Mouse (Mus musculus) CH12.LX (cell line): Measurements from ENCODE around the gene Hsd17b2. TPM values are rescaled to one million over a fixed set of nuclear protein-coding genes. Genes with fewer than 3 reads are reported as not detected.

Source experiments
- DNase-seq: peaks from one replicate; pipeline ENCODE4 v3.0.0-alpha.2; 2013; ENCODE audit errors: extremely low read depth
- H3K27ac ChIP-seq: 2 replicates; pipeline ENCODE4 v1.5.1; 2012; ENCODE audit warnings: low read depth, mild to moderate bottlenecking, control low read depth, moderate library complexity; ENCODE audit not compliant: insufficient read depth
- H3K27me3 ChIP-seq: replicated peaks from 2 replicates; pipeline ENCODE3; 2012; ENCODE audit warnings: inconsistent platforms
- H3K36me3 ChIP-seq, 2 experiments: replicated peaks in 1 of 2; 2 replicates each; pipeline versions ENCODE3 to v1.6.1; 2012; ENCODE audit warnings: inconsistent platforms in 1 of 2, low read length in 1 of 2, mild to moderate bottlenecking in 1 of 2, mixed read lengths in 1 of 2, moderate library complexity in 1 of 2; ENCODE audit not compliant: control insufficient read depth in 1 of 2, insufficient read depth in 1 of 2
- H3K4me1 ChIP-seq, 2 experiments: 2 replicates each; pipeline ENCODE4 v1.6.1; 2012; ENCODE audit warnings: inconsistent platforms in 1 of 2, moderate library complexity in 1 of 2; ENCODE audit not compliant: insufficient read depth in 2 of 2, control insufficient read depth in 1 of 2
- H3K4me2 ChIP-seq: 2 replicates; pipeline ENCODE4 v1.6.1; 2012; ENCODE audit warnings: low read depth, mild to moderate bottlenecking, control low read depth; ENCODE audit not compliant: poor library complexity, insufficient read depth, severe bottlenecking
- H3K4me3 ChIP-seq, 3 experiments: fragments of 150-350 bp in 1 of 3; sonication (generic) in 1 of 3; replicated peaks in 1 of 3; 2 replicates each; pipeline versions ENCODE3 to v1.5.1; 2011 to 2012; ENCODE audit warnings: low read depth in 2 of 3, low read length in 2 of 3, mild to moderate bottlenecking in 2 of 3, moderate library complexity in 2 of 3, control low read depth in 1 of 3, improper control_type of control experiment in 1 of 3, inconsistent platforms in 1 of 3, mixed read lengths in 1 of 3; ENCODE audit not compliant: poor library complexity in 1 of 3
- H3K79me2 ChIP-seq: replicated peaks from 2 replicates; pipeline ENCODE4 v1.6.1; 2012; ENCODE audit warnings: mild to moderate bottlenecking, moderate library complexity; ENCODE audit not compliant: control insufficient read depth, poor library complexity, insufficient read depth, severe bottlenecking; ENCODE audit errors: extremely low read depth
- H3K9ac ChIP-seq: 2 replicates; pipeline ENCODE4 v1.6.1; 2012; ENCODE audit warnings: low read depth, mild to moderate bottlenecking, control low read depth, moderate library complexity; ENCODE audit not compliant: insufficient read depth
- H3K9me3 ChIP-seq: replicated peaks from 2 replicates; pipeline ENCODE3; 2012; ENCODE audit warnings: low read length, inconsistent platforms, mixed read lengths
- BHLHE40 ChIP-seq: IDR thresholded peaks from 2 replicates; pipeline ENCODE4 v1.6.1; 2011; ENCODE audit warnings: mild to moderate bottlenecking, low read depth, low read length, improper control_type of control experiment
- CHD1 ChIP-seq: IDR thresholded peaks from 2 replicates; pipeline ENCODE4 v1.6.1; 2012; ENCODE audit warnings: low read depth, low read length, improper control_type of control experiment, inconsistent platforms
- CHD2 ChIP-seq: IDR thresholded peaks from 2 replicates; pipeline ENCODE4 v1.6.1; 2011; ENCODE audit warnings: low read length, improper control_type of control experiment
- CTCF ChIP-seq, 2 experiments: IDR thresholded peaks in 1 of 2; conservative IDR thresholded peaks in 1 of 2; 2 replicates each; pipeline ENCODE4 v1.5.1; 2011 to 2012; ENCODE audit warnings: low read depth in 2 of 2, low read length in 2 of 2, improper control_type of control experiment in 1 of 2, inconsistent platforms in 1 of 2, mild to moderate bottlenecking in 1 of 2, moderate library complexity in 1 of 2
- ELF1 ChIP-seq: IDR thresholded peaks from 2 replicates; pipeline ENCODE4 v1.6.1; 2014; ENCODE audit warnings: low read depth, mild to moderate bottlenecking, inconsistent platforms, low read length, improper control_type of control experiment
- EP300 ChIP-seq: IDR thresholded peaks from 2 replicates; pipeline ENCODE4 v1.6.1; 2011; ENCODE audit warnings: low read length, improper control_type of control experiment
- ETS1 ChIP-seq: conservative IDR thresholded peaks from 2 replicates; pipeline ENCODE4 v1.6.1; 2012; ENCODE audit warnings: low read depth, mild to moderate bottlenecking, inconsistent platforms, low read length, improper control_type of control experiment, moderate library complexity
- GABPA ChIP-seq: IDR thresholded peaks from 2 replicates; pipeline ENCODE4 v1.6.1; 2012; ENCODE audit warnings: low read depth, low read length, improper control_type of control experiment, inconsistent platforms; ENCODE audit not compliant: insufficient replicate concordance
- HCFC1 ChIP-seq: IDR thresholded peaks from 2 replicates; pipeline ENCODE4 v1.6.1; 2012; ENCODE audit warnings: low read depth, mild to moderate bottlenecking, inconsistent platforms, low read length, improper control_type of control experiment
- IRF4 ChIP-seq: IDR thresholded peaks from 2 replicates; pipeline ENCODE4 v1.6.1; 2014; ENCODE audit warnings: low read depth, mild to moderate bottlenecking, inconsistent platforms, low read length, improper control_type of control experiment
- JUN ChIP-seq: IDR thresholded peaks from 2 replicates; pipeline ENCODE4 v1.6.1; 2011; ENCODE audit warnings: low read depth, mild to moderate bottlenecking, low read length, improper control_type of control experiment, moderate library complexity; ENCODE audit not compliant: insufficient read depth
- JUND ChIP-seq: conservative IDR thresholded peaks from 2 replicates; pipeline ENCODE4 v1.6.1; 2011; ENCODE audit warnings: low read depth, low read length, improper control_type of control experiment
- MAFK ChIP-seq: IDR thresholded peaks from 2 replicates; pipeline ENCODE4 v1.6.1; 2011; ENCODE audit warnings: low read length, improper control_type of control experiment; ENCODE audit not compliant: insufficient replicate concordance
- MAX ChIP-seq: IDR thresholded peaks from 2 replicates; pipeline ENCODE4 v1.6.1; 2011; ENCODE audit warnings: low read length, improper control_type of control experiment
- MAZ ChIP-seq: IDR thresholded peaks from 2 replicates; pipeline ENCODE4 v1.6.1; 2012; ENCODE audit warnings: low read depth, mild to moderate bottlenecking, inconsistent platforms, low read length, improper control_type of control experiment, moderate library complexity
- MEF2A ChIP-seq: IDR thresholded peaks from 2 replicates; pipeline ENCODE4 v1.6.1; 2014; ENCODE audit warnings: low read depth, mild to moderate bottlenecking, inconsistent platforms, low read length, improper control_type of control experiment, borderline replicate concordance
- MXI1 ChIP-seq: IDR thresholded peaks from 2 replicates; pipeline ENCODE4 v1.6.1; 2011; ENCODE audit warnings: mild to moderate bottlenecking, low read depth, low read length, improper control_type of control experiment
- MYC ChIP-seq: IDR thresholded peaks from 2 replicates; pipeline ENCODE4 v1.6.1; 2011; ENCODE audit warnings: low read depth, mild to moderate bottlenecking, improper control_type of control experiment, low read length
- NELFE ChIP-seq: IDR thresholded peaks from 2 replicates; pipeline ENCODE4 v1.6.1; 2011; ENCODE audit warnings: low read depth, low read length, improper control_type of control experiment
- PAX5 ChIP-seq: IDR thresholded peaks from 2 replicates; pipeline ENCODE4 v1.6.1; 2012; ENCODE audit warnings: low read length, inconsistent platforms, mixed read lengths
- POLR2A ChIP-seq: IDR thresholded peaks from 2 replicates; pipeline ENCODE4 v1.6.1; 2011; ENCODE audit warnings: low read depth, mild to moderate bottlenecking, improper control_type of control experiment, low read length
- RAD21 ChIP-seq: IDR thresholded peaks from 2 replicates; pipeline ENCODE4 v1.6.1; 2011; ENCODE audit warnings: low read depth, mild to moderate bottlenecking, low read length, improper control_type of control experiment, moderate library complexity
- RCOR1 ChIP-seq: conservative IDR thresholded peaks from 2 replicates; pipeline ENCODE4 v1.6.1; 2012; ENCODE audit warnings: low read depth, mild to moderate bottlenecking, inconsistent platforms, low read length, improper control_type of control experiment
- SIN3A ChIP-seq: IDR thresholded peaks from 2 replicates; pipeline ENCODE4 v1.6.1; 2012; ENCODE audit warnings: low read length, improper control_type of control experiment, inconsistent platforms
- SMC3 ChIP-seq: IDR thresholded peaks from 2 replicates; pipeline ENCODE4 v1.6.1; 2011; ENCODE audit warnings: low read depth, low read length, improper control_type of control experiment
- TBP ChIP-seq: conservative IDR thresholded peaks from 2 replicates; pipeline ENCODE4 v1.6.1; 2011; ENCODE audit warnings: low read depth, low read length, improper control_type of control experiment
- TCF12 ChIP-seq: IDR thresholded peaks from 2 replicates; pipeline ENCODE4 v1.6.1; 2014; ENCODE audit warnings: low read depth, mild to moderate bottlenecking, inconsistent platforms, low read length, improper control_type of control experiment
- USF1 ChIP-seq: IDR thresholded peaks from 2 replicates; pipeline ENCODE4 v1.6.1; 2014; ENCODE audit warnings: low read depth, mild to moderate bottlenecking, inconsistent platforms, low read length, improper control_type of control experiment
- USF2 ChIP-seq: conservative IDR thresholded peaks from 2 replicates; pipeline ENCODE4 v1.6.1; 2011; ENCODE audit warnings: low read depth, low read length, improper control_type of control experiment
- ZC3H11A ChIP-seq: IDR thresholded peaks from 2 replicates; pipeline ENCODE4 v1.6.1; 2012; ENCODE audit warnings: low read depth, mild to moderate bottlenecking, inconsistent platforms, low read length, improper control_type of control experiment
- ZKSCAN1 ChIP-seq: IDR thresholded peaks from 2 replicates; pipeline ENCODE4 v1.6.1; 2012; ENCODE audit warnings: low read depth, inconsistent platforms, low read length, improper control_type of control experiment, borderline replicate concordance
- ZMIZ1 ChIP-seq: IDR thresholded peaks from 2 replicates; pipeline ENCODE4 v1.6.1; 2012; ENCODE audit warnings: low read depth, mild to moderate bottlenecking, inconsistent platforms, low read length, improper control_type of control experiment
- ZNF384 ChIP-seq: IDR thresholded peaks from 2 replicates; pipeline ENCODE4 v1.6.1; 2012; ENCODE audit warnings: low read depth, low read length, improper control_type of control experiment, inconsistent platforms
- dilution Hi-C: fragments of 300-500 bp; cut with MboI; formaldehyde crosslinking; loops from 2 replicates; pipeline ENCODE4 v1.14.3; 2020; ENCODE audit warnings: low sequenced_read_pairs; ENCODE audit not compliant: extremely low pct_unique_long_range_greater_than_20kb, extremely low pct_ligation_motif_present
- in situ Hi-C: fragments of 300-500 bp; cut with MboI; formaldehyde crosslinking; loops from 3 replicates; pipeline ENCODE4 v1.14.3; 2019; ENCODE audit warnings: low sequenced_read_pairs, low pct_ligation_motif_present, low pct_unique_long_range_greater_than_20kb, mixed read lengths
- polyA plus RNA-seq: library from polyadenylated mRNA; unstranded; fragments of >175 nt; gene quantifications from 2 replicates; pipeline ENCODE4 v1.2.1, GENCODE M21; 2012; ENCODE audit warnings: low read depth; ENCODE audit not compliant: insufficient read length
- total RNA-seq, 2 experiments: library from RNA; depleted of rRNA; stranded (reverse); fragments of 300-350 nt in 1 of 2; fragments of >200 nt in 1 of 2; gene quantifications; 2 replicates each; pipeline ENCODE4 v1.2.3; 2012 to 2014

Hsd17b2 gene
- total and polyA plus RNA-seq, 3 experiments = not detected

DNA sequence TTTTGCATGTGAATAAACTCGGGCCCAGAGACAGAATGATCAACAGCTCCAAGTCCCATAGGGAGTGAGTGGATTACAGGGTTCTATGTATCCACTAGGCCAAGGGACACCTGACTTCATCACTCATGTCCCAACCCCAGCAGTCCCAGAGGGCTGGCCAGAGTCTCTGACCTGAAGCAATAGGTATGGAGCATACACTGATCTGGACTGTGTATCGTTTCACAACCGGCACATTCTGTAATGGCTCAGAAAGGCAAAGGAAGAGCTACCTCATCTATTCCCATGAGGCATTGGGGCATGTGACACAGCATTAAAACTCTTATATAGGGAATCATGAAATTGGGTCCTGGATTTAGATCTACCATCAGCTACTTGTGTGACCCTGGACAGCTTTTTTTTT, 29.1 kb upstream of the Hsd17b2 start:
- no peaks in the 10 kb centered on the region for H3K79me2 ChIP-seq
- no peaks in the 10 kb centered on the region for H3K27me3 ChIP-seq
- dilution Hi-C loops (no loop called here), in situ Hi-C loops (no loop called here)
- H3K9me3 ChIP-seq = no peaks in the 10 kb centered on the region
- no peak overlapping the region for H3K27ac ChIP-seq
- peak overlapping the region; percentile 81 for H3K4me2 ChIP-seq
- no peak for DNase-seq
- TF ChIP-seq GABPA = no peak
- no peak for TF ChIP-seq USF1
- no peak for TF ChIP-seq CTCF (conservative IDR thresholded peaks at IDR 0.05 in 1 of 2, IDR thresholded peaks at IDR 0.05 in 1 of 2; ENCODE audit: low read depth in 2 of 2, low read length in 2 of 2)
- TF ChIP-seq MXI1 = no peak
- no peak for TF ChIP-seq JUN
- no peak for TF ChIP-seq ETS1
- no peak for TF ChIP-seq USF2
- no peak for TF ChIP-seq PAX5
- TF ChIP-seq EP300 = no peak
- no peak for TF ChIP-seq MEF2A
- no peak for TF ChIP-seq ZNF384
- TF ChIP-seq ELF1 = no peak
- no peak for TF ChIP-seq MAX
- H3K4me1 ChIP-seq = peaks cover 6 to 11% of the 10 kb centered on the region in 2 experiments; a peak in 3 of 4 replicates
- H3K9ac ChIP-seq = no peak overlapping the region
- no peak overlapping the region for H3K4me3 ChIP-seq
- peaks cover 0 to 2% of the 10 kb centered on the region in 2 experiments for H3K36me3 ChIP-seq

DNA sequence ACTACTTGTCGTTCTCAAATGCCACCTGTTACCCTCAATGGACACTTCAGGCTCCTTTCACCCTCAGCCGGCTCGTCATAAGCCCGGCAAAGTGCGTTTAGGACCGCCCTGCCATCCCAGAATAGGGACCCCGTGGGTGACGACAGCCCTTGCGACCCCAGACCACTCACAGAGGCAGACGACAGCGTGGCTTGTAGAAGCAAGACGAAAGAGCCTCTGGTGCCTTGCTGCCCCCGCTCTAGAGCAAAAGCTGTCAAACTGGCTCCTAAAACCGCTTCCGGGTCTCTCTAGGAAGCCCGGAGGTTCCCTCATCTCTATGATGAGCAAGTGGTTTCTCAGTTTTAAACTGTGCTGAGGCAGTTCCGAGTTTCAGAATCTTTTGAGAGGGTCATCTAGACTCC, 28.3 kb upstream of the Hsd17b2 start, which contains the start of gene Sdr42e1:
TSS of gene Sdr42e1 (minus strand) at position 260 of the 401 bp plus-strand sequence.
- Histone ChIP-seq H3K27me3 (no peaks in the 10 kb centered on the region), H3K4me3 (peak within 1 kb of the TSS; percentile 71 to 87 (median 85)), H3K27ac (no peak within 1 kb of the TSS), H3K9me3 (no peaks in the 10 kb centered on the region), H3K79me2 (no peaks in the 10 kb centered on the region), H3K4me1 (peaks cover 6 to 11% of the 10 kb centered on the region in 2 experiments; a peak in 3 of 4 replicates), H3K4me2 (peak within 1 kb of the TSS; percentile 81), H3K9ac (peak within 1 kb of the TSS; percentile 49), H3K36me3 (peaks cover 0 to 2% of the 10 kb centered on the region in 2 experiments)
- dilution Hi-C loops (no loop called here), in situ Hi-C loops (no loop called here)
- DNase-seq = peak; percentile 71
- TF ChIP-seq IRF4 = peak; percentile 50; the same call in 1 of the 2 replicates
- TF ChIP-seq MAFK = no peak
- TF ChIP-seq EP300 = no peak
- no peak for TF ChIP-seq JUN
- TF ChIP-seq GABPA = no peak
- no peak for TF ChIP-seq ZKSCAN1
- TF ChIP-seq SMC3 = no peak
- peak; percentile 75; the same call in 1 of the 2 replicates for TF ChIP-seq MAZ
- TF ChIP-seq POLR2A = peak; percentile 70
- no peak for TF ChIP-seq BHLHE40
- no peak for TF ChIP-seq USF2
- TF ChIP-seq CHD2 = no peak
- no peak for TF ChIP-seq ZMIZ1
- no peak for TF ChIP-seq MEF2A
- TF ChIP-seq RAD21 = no peak
- no peak for TF ChIP-seq RCOR1
- TF ChIP-seq NELFE = peak; percentile 60; the same call in 1 of the 2 replicates
- peak; percentile 97 for TF ChIP-seq ELF1
- no peak for TF ChIP-seq CHD1
- TF ChIP-seq TCF12 = peak; percentile 80
- no peak for TF ChIP-seq MAX
- no peak for TF ChIP-seq JUND
- TF ChIP-seq CTCF (conservative IDR thresholded peaks at IDR 0.05 in 1 of 2, IDR thresholded peaks at IDR 0.05 in 1 of 2; ENCODE audit: low read depth in 2 of 2, low read length in 2 of 2) = no peak
- TF ChIP-seq TBP = peak; percentile 68; the same call in 1 of the 2 replicates
- TF ChIP-seq MYC = no peak
- TF ChIP-seq SIN3A = peak; percentile 99
- TF ChIP-seq HCFC1 = peak; percentile 84
- no peak for TF ChIP-seq ZC3H11A
